9 mouse cellular contexts compared by ENCODE assay signal in the genomic region with DNA sequence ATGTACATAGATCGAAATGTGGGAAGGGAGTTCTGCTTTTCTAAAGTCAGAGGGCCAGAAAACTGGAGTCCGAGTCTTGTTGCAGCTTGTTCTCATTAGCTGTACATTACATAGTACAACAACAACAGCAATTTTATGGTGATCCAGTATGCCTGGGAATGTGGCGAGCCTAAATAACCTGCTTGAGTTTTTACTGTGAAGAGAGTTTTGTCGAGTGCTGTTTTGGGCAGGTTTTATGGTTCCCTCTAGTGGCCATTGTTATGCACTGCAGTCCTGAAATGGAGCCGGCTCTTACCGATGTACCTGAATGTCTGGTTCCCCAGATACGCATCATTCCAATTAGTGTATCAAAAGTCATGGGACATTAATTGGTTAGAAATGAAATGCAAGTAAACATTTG.
A peak's percentile ranks its signal among the peaks of the same experiment; 100 is the strongest.
DNase-seq lines count a peak whose midpoint lies in the region; TF ChIP-seq lines count a peak whose summit lies in the region.
"Had no signal": no experiment of that assay in that cellular context is flagged by ENCODE, and none has a peak within 500 bp of the region (broad histone marks: within the 10 kb centered on the region; RNA-seq: fewer than 3 reads in every experiment).

No protein-coding gene starts in this region.

- H3K4me1 ChIP-seq in spleen, adult 2 months (ENCODE audit: control insufficient read depth, insufficient read depth, insufficient read length), result no peaks in the 10 kb centered on the region
- H3K4me1 ChIP-seq in embryonic facial prominence, embryonic 10.5 days, result peaks cover 33% of the 10 kb centered on the region
- H3K4me1 ChIP-seq: stomach, embryonic 15.5 days had no signal

- TF ChIP-seq POLR2A in spleen, adult 2 months (IDR thresholded peaks at IDR 0.05; ENCODE audit: low read depth, low read length), result no peak

- DNase-seq in spleen, adult 2 months (ENCODE audit: low read depth in 1 of 2, low spot score in 2 of 2), result peak; percentile 22 to 38
- no peak for DNase-seq in spleen, adult 12 weeks (ENCODE audit: low spot score)
- DNase-seq in adrenal gland, postnatal 25 days, result peak; percentile 13
- peak; percentile 68 for DNase-seq in embryonic facial prominence, embryonic 10.5 days (ENCODE audit: low spot score)
- peak; percentile 80 for DNase-seq in hindlimb bud, embryonic 11.5 days (ENCODE audit: extremely low spot score, low read depth, low spot score)
- DNase-seq in left cerebral cortex, adult 2 months (ENCODE audit: extremely low spot score in 1 of 2, low spot score in 2 of 2), result peak; percentile 64 to 67
- peak; percentile 58 for DNase-seq in ovary, postnatal 14 days (ENCODE audit: low spot score)
- peak; percentile 38 to 49 for DNase-seq in urinary bladder, postnatal 36 days (ENCODE audit: low spot score in 2 of 2)

- no peak overlapping the region for H3K27ac ChIP-seq in spleen, adult 2 months (ENCODE audit: insufficient read depth, low read length)
- H3K27ac ChIP-seq in embryonic facial prominence, embryonic 10.5 days (replicated peaks), result no peak overlapping the region
- H3K27ac ChIP-seq in left cerebral cortex, adult 2 months, result no peak overlapping the region
- H3K27ac ChIP-seq: stomach, embryonic 15.5 days had no signal

- H3K36me3 ChIP-seq in spleen, adult 2 months (ENCODE audit: control insufficient read depth, insufficient read depth, low read length), result peaks cover 35% of the 10 kb centered on the region
- H3K36me3 ChIP-seq in embryonic facial prominence, embryonic 10.5 days (replicated peaks), result no peaks in the 10 kb centered on the region
- H3K36me3 ChIP-seq: stomach, embryonic 15.5 days had no signal

- no peaks in the 10 kb centered on the region for H3K27me3 ChIP-seq in spleen, adult 2 months (ENCODE audit: control insufficient read depth, insufficient read depth, low read length)
- peaks cover 9% of the 10 kb centered on the region for H3K27me3 ChIP-seq in embryonic facial prominence, embryonic 10.5 days (replicated peaks; ENCODE audit: low read depth, poor library complexity, severe bottlenecking)
- H3K27me3 ChIP-seq: stomach, embryonic 15.5 days had no signal

- 32% methylated on average over 7 of the region's 7 CpGs for WGBS in spleen, adult 2 months
- WGBS in embryonic facial prominence, embryonic 10.5 days, result 22% methylated on average over 7 of the region's 7 CpGs

- intact Hi-C loops in left cerebral cortex, adult 2 months (cut with DNase I), result loop anchor here (2.0 to 10.0 kb wide), 5 partner anchors 55 to 683 kb away; no protein-coding TSS in a partner anchor

- peak; percentile 50; the same call in 1 of the 2 replicates for TF ChIP-seq CTCF in spleen, adult 2 months (IDR thresholded peaks at IDR 0.05; ENCODE audit: extremely low read depth, insufficient read depth, insufficient read length, insufficient replicate concordance)
- TF ChIP-seq CTCF in left cerebral cortex, adult 2 months (IDR thresholded peaks at IDR 0.05), result peak; percentile 99

- no peak overlapping the region for H3K4me3 ChIP-seq in spleen, adult 2 months (ENCODE audit: extremely low read depth, insufficient read depth, insufficient read length)
- H3K4me3 ChIP-seq in embryonic facial prominence, embryonic 10.5 days, result no peak overlapping the region
- H3K4me3 ChIP-seq in left cerebral cortex, adult 2 months, result no peak overlapping the region
- H3K4me3 ChIP-seq: stomach, embryonic 15.5 days had no signal

- H3K9me3 ChIP-seq in embryonic facial prominence, embryonic 10.5 days, result no peaks in the 10 kb centered on the region
- H3K9me3 ChIP-seq: stomach, embryonic 15.5 days had no signal
